Mouse (Mus musculus) heart, postnatal 0 days (tissue): ENCODE results near the gene Ppp1r21. TPM values are rescaled to one million over a fixed set of nuclear protein-coding genes. Genes with fewer than 3 reads are reported as not detected.

ENCODE experiments used
- ATAC-seq: fragments of 200-750 bp; cut with Nextera tagmentation; 2 replicates; pipeline ENCODE4 v1.8.0; 2017; ENCODE audit warnings: low read depth, moderate number of reproducible peaks, moderate library complexity; ENCODE audit not compliant: insufficient read depth
- DNase-seq: peaks from one replicate; pipeline ENCODE4 v3.0.0-alpha.2; 2016; ENCODE audit warnings: low spot score
- H3K27ac ChIP-seq: fragments of 300-500 bp; sonication (generic); 2 replicates; pipeline ENCODE4 v1.5.1; 2014; ENCODE audit warnings: low read depth, mild to moderate bottlenecking
- H3K27me3 ChIP-seq: fragments of 300-500 bp; sonication (generic); 2 replicates; pipeline ENCODE4 v1.6.1; 2014; ENCODE audit warnings: low read length, mixed read lengths; ENCODE audit not compliant: control insufficient read depth, insufficient read depth
- H3K36me3 ChIP-seq: fragments of 300-500 bp; sonication (generic); replicated peaks from 2 replicates; pipeline ENCODE4 v1.6.1; 2014; ENCODE audit warnings: low read length, mixed read lengths; ENCODE audit not compliant: control insufficient read depth, insufficient read depth
- H3K4me1 ChIP-seq: fragments of 300-500 bp; sonication (generic); 2 replicates; pipeline ENCODE4 v1.6.1; 2014; ENCODE audit warnings: antibody characterized with exemption; ENCODE audit not compliant: control insufficient read depth, insufficient read depth
- H3K4me2 ChIP-seq: fragments of 300-500 bp; sonication (generic); 2 replicates; pipeline ENCODE4 v1.6.1; 2014; ENCODE audit warnings: low read depth, mild to moderate bottlenecking, low read length, moderate library complexity
- H3K4me3 ChIP-seq: fragments of 300-500 bp; sonication (generic); 2 replicates; pipeline ENCODE4 v1.5.1; 2014; ENCODE audit warnings: low read depth, low read length
- H3K9ac ChIP-seq: fragments of 300-500 bp; sonication (generic); replicated peaks from 2 replicates; pipeline ENCODE4 v1.6.1; 2014; ENCODE audit warnings: low read depth, low read length, mixed read lengths
- H3K9me3 ChIP-seq: fragments of 300-500 bp; sonication (generic); replicated peaks from 2 replicates; pipeline ENCODE4 v1.6.1; 2016; ENCODE audit warnings: low read length; ENCODE audit not compliant: control insufficient read depth
- CTCF ChIP-seq: IDR thresholded peaks from 2 replicates; pipeline ENCODE4 v1.5.1; 2016; ENCODE audit warnings: antibody characterized with exemption, control low read depth, low read depth
- EP300 ChIP-seq: IDR thresholded peaks from 2 replicates; pipeline ENCODE4 v1.6.1; 2016; ENCODE audit warnings: antibody characterized with exemption, low read depth
- WGBS: fragments of 180-500 bp; shearing (Covaris S2); extraction: QIAGEN DNeasy Blood & Tissue Kit; methylation state at CpG from one replicate; pipeline ENCODE4 v1.1.7; 2014; 5-methylcytosine and 5-hydroxymethylcytosine counted together
- polyA plus RNA-seq: library from polyadenylated mRNA; unstranded; fragments of >200 nt; fragmentation: Nextera tagmentation; extraction: Ambion mirVana; gene quantifications from 2 replicates; pipeline ENCODE4 v1.2.1, GENCODE M21; 2015
- total RNA-seq: library from RNA; depleted of rRNA; stranded (reverse); fragments of >200 nt; gene quantifications from 2 replicates; pipeline ENCODE4 v1.2.3, GENCODE M21; 2014; ENCODE audit warnings: low replicate concordance

Gene Ppp1r21
- total and polyA plus RNA-seq, 2 experiments from 2014 or later = 5.8 to 5.9 TPM

GRCm38 (mm10) chr17:88606056-88606455 lies 76.1 kb downstream of the Ppp1r21 start:
- H3K9me3 ChIP-seq = no peaks in the 10 kb centered on the region
- H3K27me3 ChIP-seq = no peaks in the 10 kb centered on the region
- H3K9ac ChIP-seq = no peak overlapping the region
- H3K4me3 ChIP-seq = no peak overlapping the region
- no peak for TF ChIP-seq CTCF
- no peak for TF ChIP-seq EP300
- ATAC-seq (no peak), DNase-seq (no peak)
- WGBS = 94% methylated on average over 2 of the region's 2 CpGs
- no peak overlapping the region for H3K4me2 ChIP-seq
- H3K36me3 ChIP-seq = no peaks in the 10 kb centered on the region
- no peak overlapping the region for H3K27ac ChIP-seq
- no peaks in the 10 kb centered on the region for H3K4me1 ChIP-seq

- ATAC-seq (no peak), DNase-seq (no peak)
- Histone ChIP-seq H3K27ac (no peak overlapping the region), H3K4me3 (no peak overlapping the region), H3K36me3 (no peaks in the 10 kb centered on the region), H3K9ac (no peak overlapping the region), H3K4me1 (peaks cover 8% of the 10 kb centered on the region; the same call in 1 of the 2 replicates), H3K4me2 (no peak overlapping the region), H3K27me3 (no peaks in the 10 kb centered on the region), H3K9me3 (no peaks in the 10 kb centered on the region)
- TF ChIP-seq EP300 = no peak
- TF ChIP-seq CTCF = no peak
- 87% methylated on average over 15 of the region's 15 CpGs for WGBS
Measured at GRCm38 (mm10) chr17:88609361-88609760, 79.4 kb downstream of the Ppp1r21 start.

- H3K36me3 ChIP-seq = no peaks in the 10 kb centered on the region
- H3K27ac ChIP-seq = no peak overlapping the region
- peaks cover 16% of the 10 kb centered on the region for H3K4me1 ChIP-seq
- H3K9ac ChIP-seq = no peak overlapping the region
- no peaks in the 10 kb centered on the region for H3K27me3 ChIP-seq
- no peak overlapping the region for H3K4me3 ChIP-seq
- no peak for ATAC-seq
- no peaks in the 10 kb centered on the region for H3K9me3 ChIP-seq
- no peak for DNase-seq
- WGBS = 66% methylated on average over 2 of the region's 2 CpGs
- TF ChIP-seq CTCF (no peak), EP300 (no peak)
- H3K4me2 ChIP-seq = no peak overlapping the region
Measured at GRCm38 (mm10) chr17:88611057-88611456, 81.1 kb downstream of the Ppp1r21 start.

GRCm38 (mm10) chr17:88613172-88613571 lies 83.3 kb downstream of the Ppp1r21 start:
- DNase-seq (no peak), ATAC-seq (no peak)
- H3K27ac ChIP-seq = no peak overlapping the region
- no peak overlapping the region for H3K4me3 ChIP-seq
- no peak for TF ChIP-seq EP300
- no peak for TF ChIP-seq CTCF
- H3K27me3 ChIP-seq = no peaks in the 10 kb centered on the region
- H3K9ac ChIP-seq = no peak overlapping the region
- H3K36me3 ChIP-seq = no peaks in the 10 kb centered on the region
- no peak overlapping the region for H3K4me2 ChIP-seq
- WGBS = 80% methylated on average over 6 of the region's 6 CpGs
- H3K9me3 ChIP-seq = no peaks in the 10 kb centered on the region
- H3K4me1 ChIP-seq = peaks cover 16% of the 10 kb centered on the region

GRCm38 (mm10) chr17:88613721-88614120 lies 83.8 kb downstream of the Ppp1r21 start:
- ATAC-seq (no peak), DNase-seq (no peak)
- H3K27ac ChIP-seq = no peak overlapping the region
- H3K9ac ChIP-seq = no peak overlapping the region
- no peak overlapping the region for H3K4me3 ChIP-seq
- peaks cover 16% of the 10 kb centered on the region for H3K4me1 ChIP-seq
- WGBS = 75% methylated on average over 3 of the region's 3 CpGs
- TF ChIP-seq CTCF (no peak), EP300 (no peak)
- no peak overlapping the region for H3K4me2 ChIP-seq
- no peaks in the 10 kb centered on the region for H3K36me3 ChIP-seq
- no peaks in the 10 kb centered on the region for H3K9me3 ChIP-seq
- no peaks in the 10 kb centered on the region for H3K27me3 ChIP-seq

GRCm38 (mm10) chr17:88614234-88614633 lies 84.3 kb downstream of the Ppp1r21 start:
- Histone ChIP-seq H3K9ac (no peak overlapping the region), H3K9me3 (no peaks in the 10 kb centered on the region), H3K36me3 (no peaks in the 10 kb centered on the region), H3K4me1 (peaks cover 16% of the 10 kb centered on the region), H3K4me2 (no peak overlapping the region), H3K27me3 (no peaks in the 10 kb centered on the region), H3K4me3 (no peak overlapping the region), H3K27ac (peak overlapping the region; percentile 32)
- 33% methylated on average over 3 of the region's 3 CpGs for WGBS
- TF ChIP-seq CTCF (no peak), EP300 (no peak)
- ATAC-seq = peak; percentile 77
- peak; percentile 71 for DNase-seq
